Mouse (Mus musculus): ENCODE data around the gene Kiss1r.
"Not testable (repeated sequence)": the region's sequence is repeated elsewhere in the genome, so short reads cannot be mapped to it uniquely, and the experiment has no call there.

Gene Kiss1r

DNA sequence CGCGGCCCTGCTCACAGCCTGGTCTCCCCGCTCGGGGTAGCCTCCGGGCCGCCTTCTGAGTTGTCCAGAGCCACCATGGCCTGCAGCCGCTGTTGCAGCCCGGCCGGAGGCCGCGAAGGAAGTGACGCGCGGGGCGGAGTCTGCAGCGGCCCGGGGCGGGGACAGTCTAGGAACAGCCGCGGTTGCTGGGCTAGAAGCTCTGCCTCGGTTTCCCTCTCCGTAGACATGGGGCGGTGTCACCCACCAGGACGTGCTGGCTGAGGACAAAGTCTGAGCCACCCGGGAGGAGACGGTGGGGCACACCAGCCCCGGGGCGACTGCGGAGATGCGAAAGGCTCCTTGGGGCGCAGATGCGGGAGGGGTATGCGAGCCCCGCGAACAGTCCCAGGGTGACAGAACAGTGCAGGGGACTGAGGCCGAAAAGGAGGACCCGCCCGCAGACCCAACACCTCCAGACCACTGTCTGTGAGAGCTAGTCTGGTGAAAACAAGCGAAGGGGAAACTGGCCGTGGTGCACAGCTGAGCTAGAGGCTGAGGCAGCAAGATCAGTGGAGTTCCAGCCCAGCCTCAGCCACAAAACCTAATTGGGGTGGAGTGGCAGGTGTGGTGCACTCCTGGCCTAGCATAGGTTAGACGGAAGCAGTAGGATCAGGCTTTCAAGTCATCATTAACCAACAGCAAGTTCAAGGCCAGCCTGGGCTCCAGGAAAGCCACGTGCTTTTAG lies at the start of gene Kiss1r:
TSS of gene Kiss1r (plus strand) at position 164 of the 724 bp plus-strand sequence.
- no peak for DNase-seq (ENCODE audit: low read depth)

DNA sequence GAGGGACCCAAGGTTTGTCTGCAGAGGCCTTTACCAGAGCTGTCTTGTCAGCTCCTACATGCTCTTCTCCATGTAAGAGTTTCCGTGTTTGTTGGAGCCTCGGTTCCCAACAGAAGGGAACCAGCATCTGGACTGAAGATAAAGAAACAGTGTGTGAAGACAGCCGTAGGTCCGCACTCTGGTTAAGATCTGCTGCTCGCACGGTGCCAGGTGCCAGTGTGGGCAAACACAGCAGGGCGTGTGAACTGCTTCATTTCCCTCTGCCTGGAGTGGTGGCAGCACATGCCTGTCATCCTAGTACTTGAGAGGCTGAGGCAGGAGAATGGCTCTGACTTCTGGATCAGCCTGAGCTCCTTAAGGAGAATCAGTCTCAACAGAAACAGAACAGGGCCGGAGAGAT lies 44.9 kb upstream of the Kiss1r start:
- DNase-seq (ENCODE audit: low read depth), result no peak

DNA sequence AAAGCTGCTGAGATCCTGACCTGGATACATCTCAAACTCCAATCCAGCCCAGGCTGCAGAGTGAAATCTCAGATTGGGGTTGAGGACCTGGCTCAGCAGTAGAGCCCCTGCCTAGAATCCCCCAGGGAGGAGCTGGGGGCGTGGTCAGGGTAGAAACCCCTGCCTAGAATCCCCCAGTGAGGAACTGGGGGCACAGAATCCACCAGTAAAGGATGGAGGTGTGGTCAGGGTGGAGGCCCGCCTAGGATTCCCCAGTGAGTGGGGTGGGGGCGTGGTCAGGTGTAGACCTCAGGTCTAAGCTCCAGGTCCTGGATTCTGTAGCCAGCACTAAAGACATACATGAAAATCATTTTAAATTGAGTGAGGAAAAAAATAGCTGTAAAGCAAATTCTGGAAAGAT lies 43.9 kb upstream of the Kiss1r start:
- DNase-seq (ENCODE audit: low read depth), result no peak

DNA sequence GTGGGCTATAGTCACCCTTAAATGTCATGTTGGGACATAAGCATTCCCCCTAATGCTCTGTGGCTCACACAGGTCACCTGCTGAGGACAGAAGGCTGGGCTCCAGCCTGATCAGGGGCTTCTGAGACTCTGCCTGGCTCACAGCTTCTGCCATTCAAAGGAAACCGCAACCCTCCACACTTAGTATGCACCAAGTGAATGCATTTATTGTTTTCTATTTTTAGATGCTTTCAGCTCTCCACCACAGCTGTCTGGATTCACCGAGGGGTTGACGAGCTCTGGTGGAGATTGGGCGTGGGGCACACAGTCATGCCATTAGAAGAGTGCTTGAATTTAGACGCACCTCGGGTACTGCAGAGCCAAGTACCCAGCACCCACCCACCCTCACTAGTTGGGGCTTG lies 43.5 kb upstream of the Kiss1r start:
- no peak for DNase-seq (ENCODE audit: low read depth)

DNA sequence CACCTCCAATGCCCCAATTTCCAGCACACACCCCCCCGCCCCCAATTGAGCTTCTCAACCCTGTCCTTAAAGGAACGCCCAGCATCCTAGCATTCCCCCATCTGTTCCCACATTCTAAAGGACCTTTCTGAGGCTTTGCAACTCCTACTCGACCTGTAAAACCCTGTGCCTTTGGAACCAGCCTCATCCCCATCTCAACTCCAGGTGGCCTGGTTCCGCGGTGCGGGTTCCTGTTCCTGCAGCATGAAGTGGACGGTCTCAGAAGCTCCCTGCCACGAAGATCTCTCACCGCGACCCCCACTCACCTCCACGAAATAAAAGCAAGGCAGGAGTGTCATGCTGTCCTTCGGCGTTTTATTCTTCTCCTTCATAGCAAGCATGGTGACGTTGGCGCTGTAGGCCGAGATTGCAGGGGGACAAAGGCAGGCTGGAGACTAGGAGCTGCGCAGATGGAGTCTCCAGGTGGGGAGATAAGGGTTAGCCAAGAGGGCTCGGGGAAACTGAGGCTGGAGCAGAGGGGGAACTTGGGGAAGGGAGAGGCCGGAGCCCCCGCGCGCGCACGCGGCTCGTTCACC lies 43.0 kb upstream of the Kiss1r start:
- DNase-seq (ENCODE audit: low read depth), result no peak

DNA sequence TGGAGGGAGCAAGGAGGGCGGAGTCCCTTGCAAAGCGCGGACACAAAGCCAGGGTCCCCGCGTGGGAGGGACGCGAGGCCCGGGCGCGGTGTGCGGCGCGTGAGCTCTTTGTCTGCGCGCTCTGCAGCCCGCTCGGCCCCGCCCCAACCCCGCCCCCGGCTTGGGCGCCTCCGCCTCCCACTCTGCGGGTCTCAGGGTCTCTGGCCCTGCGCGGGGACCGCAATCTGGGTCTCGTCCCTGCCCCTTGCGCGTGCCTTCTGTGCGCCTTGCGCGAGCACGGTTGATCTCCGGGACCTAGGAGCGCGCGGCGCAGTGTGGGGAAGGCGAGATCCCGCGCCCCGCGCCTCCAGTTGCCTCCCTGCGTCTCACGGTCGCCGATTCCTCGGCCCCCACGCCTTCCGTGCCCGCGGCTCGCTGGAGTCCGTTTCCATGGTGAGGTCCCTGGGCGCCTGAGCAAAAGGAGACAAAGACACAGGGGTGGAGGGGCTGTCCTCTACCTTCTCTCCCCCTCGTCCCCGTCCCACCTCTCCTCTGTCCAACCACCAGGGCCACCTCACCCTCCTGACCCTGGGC lies 42.4 kb upstream of the Kiss1r start, which contains the start of the genes Prtn3 and Plppr3:
TSS of gene Prtn3 (plus strand) at position 187 of the 573 bp plus-strand sequence.
TSS of gene Plppr3 (minus strand) at position 345 of the 573 bp plus-strand sequence.
- DNase-seq (ENCODE audit: low read depth), result no peak

DNA sequence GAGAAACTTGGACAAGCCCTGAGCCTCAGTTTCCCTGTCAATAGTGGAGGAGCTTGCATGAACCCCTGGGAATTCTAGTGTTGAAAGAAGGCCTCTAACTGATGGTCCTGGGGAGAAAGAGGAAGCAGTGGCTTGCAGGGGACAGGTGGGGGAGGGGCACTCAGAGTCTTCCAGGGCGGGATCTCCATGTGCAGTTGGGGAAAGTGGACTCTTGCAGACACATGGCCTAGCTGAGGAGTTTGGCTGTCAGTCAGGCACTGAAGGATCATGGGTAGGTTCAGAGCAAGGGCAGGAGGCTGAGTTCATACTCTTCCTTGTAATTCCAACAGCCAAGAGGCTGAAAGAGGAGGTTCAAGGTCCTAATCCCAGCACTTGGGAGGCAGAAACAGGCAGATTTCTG lies 39.6 kb upstream of the Kiss1r start:
- no peak for DNase-seq (ENCODE audit: low read depth)

DNA sequence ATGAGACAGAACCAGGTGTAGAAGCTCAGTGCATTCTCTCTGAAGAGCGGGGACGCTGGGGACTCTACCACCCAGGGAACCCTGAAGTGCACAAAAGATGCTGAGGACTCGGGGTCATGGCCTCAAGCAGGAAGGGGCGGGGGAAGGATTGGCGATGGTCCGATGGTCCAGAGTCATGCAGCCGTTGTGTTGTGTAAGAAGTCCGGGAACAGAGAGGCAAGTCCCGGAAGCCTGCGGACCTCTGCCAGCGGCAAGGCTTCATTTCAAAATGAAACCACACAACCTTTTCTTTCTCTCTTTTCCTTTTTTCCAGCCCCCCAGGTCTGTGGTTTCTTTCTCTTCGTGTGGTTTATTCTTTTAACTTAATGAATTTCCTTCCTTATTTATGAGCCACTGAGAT lies 39.0 kb upstream of the Kiss1r start:
- DNase-seq (ENCODE audit: low read depth), result no peak

DNA sequence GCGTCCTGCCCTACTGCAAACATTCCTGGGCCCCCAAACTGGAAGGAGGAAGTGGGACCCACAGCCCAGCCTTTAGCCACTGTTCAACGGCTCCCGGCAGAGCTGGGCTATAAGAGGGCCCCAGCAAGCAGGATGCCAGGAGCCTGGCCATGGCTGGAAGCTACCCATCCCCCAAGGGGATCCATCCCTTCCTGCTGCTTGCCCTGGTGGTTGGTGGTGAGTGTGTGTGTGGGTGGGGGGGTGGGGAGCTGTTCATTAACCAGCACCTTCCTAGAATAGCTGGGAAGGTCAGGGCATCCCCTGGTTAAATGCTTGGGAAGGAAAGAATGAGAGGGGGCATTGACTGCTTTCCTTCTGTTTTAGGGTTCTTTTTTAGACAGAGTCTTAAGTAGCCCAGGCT lies 37.2 kb upstream of the Kiss1r start:
- DNase-seq (ENCODE audit: low read depth), result no peak

DNA sequence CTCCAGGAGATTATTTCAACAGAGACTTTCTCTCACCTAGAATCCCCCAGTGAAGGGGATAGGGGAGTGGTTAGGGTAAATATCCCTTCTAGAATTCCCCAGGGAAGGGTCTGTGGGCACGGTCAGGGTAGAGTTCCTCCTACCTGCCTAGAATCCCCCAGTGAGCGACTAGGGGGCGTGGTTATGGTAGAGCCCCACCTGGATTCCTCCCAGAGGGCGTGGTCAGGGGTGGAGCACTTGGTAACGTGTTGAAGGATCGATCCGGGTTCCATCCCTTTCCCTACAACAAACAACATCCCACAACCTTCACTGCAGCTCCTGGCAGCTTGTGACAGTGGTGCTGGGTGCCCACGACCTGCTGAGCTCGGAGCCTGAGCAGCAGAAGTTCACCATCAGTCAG lies 36.0 kb upstream of the Kiss1r start:
- DNase-seq (ENCODE audit: low read depth), result no peak

DNA sequence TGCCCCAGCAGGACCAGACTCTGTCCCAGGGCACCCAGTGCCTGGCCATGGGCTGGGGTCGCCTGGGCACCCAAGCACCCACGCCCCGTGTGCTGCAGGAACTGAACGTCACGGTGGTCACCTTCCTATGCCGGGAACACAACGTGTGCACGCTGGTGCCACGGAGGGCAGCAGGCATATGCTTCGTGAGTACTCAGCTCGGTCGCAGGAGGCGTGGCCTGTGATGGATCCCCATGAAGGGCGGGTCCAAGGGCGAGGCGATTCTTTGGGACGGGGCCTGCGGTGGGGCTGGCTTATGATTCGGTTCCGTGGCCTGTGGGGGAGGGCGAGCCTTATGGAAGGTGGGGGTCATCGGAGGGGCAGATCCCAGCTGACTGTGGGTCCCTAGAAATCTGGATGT lies 34.8 kb upstream of the Kiss1r start:
- DNase-seq (ENCODE audit: low read depth), result no peak

DNA sequence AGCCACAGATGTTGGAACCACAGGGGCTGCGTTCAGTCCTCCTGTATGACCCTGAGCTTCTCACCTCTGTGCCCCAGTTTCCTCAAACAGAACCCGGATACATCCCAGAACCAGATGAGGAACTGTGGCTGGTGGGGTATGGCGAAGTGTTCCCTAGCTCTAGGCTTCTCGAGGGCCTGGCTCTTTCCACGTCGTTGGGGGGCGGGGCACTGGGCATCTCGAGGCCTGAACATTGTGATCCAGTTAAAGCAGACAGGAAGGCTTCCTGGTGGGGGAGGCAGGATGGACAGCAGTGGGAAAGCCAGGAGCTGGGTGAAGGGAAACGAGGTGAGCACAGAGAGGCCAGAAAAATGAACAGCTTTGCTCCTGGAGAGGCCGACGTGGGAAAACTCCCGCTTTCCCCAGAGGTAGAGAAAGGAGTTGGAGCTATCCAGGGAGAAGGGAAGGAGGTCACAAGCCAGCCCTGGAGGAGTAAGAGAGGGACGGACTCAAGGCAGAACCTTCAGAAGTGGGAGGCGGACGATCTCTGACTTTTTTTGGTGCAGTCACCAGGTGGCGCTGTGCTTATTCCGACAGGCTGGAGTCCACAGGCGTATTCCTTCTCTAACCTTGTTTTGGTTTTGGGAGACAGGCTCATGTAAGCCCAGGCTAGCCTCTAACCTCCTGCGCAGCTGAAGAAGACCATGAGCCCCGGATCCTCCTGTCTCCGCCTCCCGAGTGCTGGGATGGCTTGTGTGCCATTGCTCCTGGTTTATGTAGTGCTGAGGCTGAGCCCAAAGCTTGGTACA lies 33.3 kb upstream of the Kiss1r start:
- peak; percentile 58 for DNase-seq (ENCODE audit: low read depth)

DNA sequence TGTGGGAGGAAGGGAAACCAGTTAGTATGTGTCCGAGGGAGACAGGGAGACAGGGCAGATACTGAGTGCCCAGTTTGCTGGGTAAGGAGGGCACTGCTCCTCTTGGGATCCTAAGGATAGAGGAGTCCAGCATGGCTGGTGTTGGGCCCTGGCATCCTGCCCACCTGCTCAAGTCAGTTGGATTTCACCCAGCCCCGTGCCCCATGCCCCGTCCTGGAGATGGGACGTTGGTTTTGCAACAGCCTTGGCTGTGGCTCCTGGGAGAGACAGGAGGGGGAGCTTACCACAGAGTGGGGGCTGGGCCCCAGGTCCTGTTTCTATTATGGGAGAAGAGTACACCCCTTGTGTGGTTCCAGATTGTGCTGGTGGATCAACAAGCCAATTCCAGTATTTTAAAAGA lies 32.3 kb upstream of the Kiss1r start:
- no peak for DNase-seq (ENCODE audit: low read depth)

DNA sequence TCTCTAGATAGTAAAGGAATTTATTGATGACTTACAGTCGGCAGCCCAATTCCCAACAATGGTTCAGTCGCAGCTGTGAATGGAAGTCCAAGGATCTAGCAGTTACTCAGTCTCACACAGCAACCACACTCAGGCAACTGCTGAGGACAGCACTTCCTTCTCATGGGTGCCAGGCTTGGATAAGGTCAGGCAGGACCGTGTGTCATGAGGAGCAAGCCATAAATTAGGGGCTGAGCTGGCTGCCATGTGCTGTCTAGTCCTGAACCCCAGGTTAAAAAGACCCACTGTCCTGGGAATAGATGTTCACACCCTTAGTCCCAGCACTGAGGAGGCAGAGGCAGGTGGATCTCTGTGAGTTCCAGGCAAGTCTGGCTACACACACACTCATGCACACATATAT lies 31.8 kb upstream of the Kiss1r start:
- DNase-seq (ENCODE audit: low read depth), result not testable (repeated sequence)

DNA sequence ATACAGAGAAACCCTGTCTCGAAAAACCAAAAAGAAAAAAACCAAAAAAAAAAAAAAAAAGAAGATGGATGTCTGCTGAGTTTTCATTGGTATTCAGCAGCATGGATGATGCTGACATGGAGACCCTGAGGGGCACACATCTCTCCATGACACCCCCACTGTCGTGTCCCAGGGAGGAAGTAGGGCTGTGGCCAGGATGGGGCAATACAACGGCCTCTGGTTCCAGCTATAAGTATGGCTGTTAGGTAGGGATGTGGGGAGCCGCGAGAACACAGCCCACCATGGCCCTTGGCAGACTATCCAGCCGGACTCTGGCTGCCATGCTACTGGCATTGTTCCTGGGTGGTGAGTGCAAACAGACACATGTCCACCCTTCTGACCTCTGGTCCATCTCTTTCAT lies 30.7 kb upstream of the Kiss1r start, which contains the start of gene Elane:
TSS of gene Elane (plus strand) at position 194 of the 400 bp plus-strand sequence.
- DNase-seq (ENCODE audit: low read depth), result no peak

DNA sequence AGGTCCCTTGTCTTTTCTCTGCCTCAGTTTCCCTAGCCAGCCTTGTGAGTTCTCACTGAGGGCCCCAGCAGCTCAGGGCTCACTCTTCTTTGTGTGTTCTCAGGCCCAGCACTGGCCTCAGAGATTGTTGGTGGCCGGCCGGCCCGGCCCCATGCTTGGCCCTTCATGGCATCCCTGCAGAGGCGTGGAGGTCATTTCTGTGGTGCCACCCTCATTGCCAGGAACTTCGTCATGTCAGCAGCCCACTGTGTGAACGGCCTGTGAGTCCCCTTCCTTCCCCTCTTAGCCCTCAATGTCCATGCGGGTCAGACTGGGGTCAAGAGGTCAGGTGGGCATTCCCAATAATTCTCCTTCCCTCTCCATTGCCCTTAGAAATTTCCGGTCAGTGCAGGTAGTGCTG lies 30.2 kb upstream of the Kiss1r start:
- DNase-seq (ENCODE audit: low read depth), result no peak

DNA sequence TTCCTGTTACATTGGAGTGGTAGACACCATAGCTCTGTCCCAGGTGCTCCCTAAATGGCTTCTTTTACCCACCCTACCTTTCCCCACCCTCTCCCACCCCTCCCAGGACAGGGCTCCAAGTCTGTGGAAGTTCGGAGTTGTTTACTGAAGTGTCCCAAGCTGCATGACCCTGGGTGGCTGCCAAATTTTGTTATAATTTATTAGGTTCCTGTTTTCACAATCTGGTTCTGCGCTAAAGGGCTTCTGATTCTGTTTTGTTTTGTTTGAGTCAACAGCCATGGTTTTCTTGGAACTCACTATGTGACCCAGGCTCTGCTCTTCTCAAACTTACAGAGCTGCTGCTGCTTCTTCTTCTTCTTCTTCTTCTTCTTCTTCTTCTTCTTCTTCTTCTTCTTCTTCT lies 27.4 kb upstream of the Kiss1r start:
- DNase-seq (ENCODE audit: low read depth), result no peak

DNA sequence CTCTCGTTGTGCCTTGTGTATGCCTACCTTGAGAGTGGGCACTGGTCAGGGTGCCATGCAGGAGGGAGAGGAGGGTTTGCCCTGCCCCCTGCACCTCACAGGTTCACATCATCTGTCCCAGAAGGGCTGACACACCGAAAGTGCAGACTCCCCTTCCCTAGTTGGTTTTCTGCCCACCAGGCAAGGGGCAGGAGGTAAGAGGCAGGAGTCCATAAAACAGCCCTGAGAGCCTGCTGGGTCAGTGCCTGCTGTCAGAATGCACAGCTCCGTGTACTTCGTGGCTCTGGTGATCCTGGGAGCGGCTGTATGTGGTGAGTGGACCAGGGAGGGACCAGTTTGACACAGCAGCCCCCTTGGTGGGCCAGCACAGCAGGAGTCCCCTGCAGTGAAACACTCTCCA lies 26.1 kb upstream of the Kiss1r start, which contains the start of gene Cfd:
TSS of gene Cfd (plus strand) at position 184 of the 400 bp plus-strand sequence.
- DNase-seq (ENCODE audit: low read depth), result no peak

DNA sequence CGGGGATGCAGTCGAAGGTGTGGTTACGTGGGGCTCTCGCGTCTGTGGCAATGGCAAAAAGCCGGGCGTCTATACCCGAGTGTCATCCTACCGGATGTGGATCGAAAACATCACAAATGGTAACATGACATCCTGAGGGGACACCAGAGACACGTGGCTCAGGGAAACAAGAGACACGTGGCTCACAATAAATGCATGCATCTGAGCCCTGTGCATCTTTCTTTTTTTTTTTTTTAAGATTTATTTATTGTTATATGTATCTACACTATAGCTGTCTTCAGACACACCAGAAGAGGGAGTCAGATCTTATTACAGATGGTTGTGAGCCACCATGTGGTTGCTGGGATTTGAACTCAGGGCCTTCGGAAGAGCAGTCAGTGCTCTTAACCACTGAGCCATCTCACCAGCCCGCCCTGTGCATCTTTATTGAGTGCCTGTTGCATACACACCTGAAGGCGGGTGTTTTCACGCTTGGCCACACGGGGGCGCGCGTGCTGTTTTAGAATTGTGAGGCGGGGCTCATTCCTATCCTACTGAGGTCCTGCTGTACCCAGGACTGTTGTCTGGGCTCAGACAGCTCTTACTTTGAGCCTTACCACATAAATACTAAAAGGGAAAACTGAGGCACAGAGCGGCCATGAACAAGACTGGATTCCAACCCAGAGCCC lies 24.2 kb upstream of the Kiss1r start:
- not testable (repeated sequence) for DNase-seq (ENCODE audit: low read depth)

DNA sequence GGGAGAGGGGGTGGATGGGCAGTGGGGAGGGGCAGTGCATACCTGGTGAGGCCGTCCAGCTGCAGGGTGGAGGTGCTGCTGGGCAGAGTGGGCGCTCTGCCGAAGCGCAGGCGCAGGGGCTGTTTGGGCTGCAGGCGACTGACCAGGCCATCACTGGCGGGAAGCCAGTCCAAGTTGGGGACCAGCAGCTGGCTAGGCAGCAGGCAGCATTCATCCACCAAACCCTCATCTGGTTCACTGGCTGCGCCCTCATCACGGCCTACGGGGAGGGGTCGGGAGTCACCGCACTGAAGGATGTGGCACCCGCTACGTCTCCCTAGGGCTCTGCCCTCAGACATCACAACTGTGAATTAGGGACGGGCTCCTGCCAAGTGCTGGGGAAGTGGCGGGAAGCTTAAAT lies 20.5 kb upstream of the Kiss1r start:
- no peak for DNase-seq (ENCODE audit: low read depth)

DNA sequence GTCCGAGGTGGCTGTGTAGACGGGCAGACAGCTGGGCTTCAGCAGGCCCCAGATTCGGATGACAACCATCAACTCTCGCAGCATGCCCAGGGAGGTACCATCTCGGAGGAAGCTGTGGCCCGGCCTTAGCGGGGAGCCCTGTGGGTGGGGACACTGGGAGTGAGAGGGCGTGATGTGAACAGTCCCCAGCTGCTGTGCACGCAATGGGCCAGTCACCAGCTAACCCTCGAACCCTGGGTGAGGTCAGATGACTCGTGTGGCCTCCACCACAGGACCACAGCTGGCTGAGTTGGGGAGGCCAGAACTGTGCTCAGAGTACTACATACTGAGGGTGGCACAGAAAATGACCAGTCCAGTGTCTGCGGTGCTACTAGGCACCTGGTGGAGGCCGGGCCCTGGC lies 20.0 kb upstream of the Kiss1r start:
- DNase-seq (ENCODE audit: low read depth), result no peak
